Comparison of ENCODE assay signal across 8 mouse cellular contexts in the genomic region with DNA sequence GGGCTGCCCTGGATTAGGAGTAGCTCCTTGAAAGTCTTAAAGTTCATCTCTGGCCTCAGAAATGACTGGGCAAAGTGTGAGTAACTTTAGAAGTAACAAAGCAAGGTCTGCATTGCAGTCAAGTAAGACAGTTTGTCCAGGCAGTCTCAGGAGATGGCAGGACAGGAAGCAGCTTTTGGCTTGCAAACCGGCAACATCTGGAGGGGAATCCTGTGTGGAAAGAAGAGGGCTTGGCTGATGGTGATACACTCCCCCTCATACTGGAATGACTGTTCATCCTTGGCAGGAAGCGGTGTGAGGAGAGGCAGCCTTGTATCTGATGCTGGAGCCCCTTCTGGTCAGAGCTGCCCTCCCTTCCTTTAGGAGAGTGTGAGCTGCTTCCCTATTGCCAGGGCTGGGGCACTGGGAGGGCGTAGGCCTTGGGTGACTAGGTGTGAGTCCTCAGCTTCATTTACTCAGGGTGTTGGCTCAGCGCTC. TPM values are rescaled to one million over a fixed set of nuclear protein-coding genes. Genes with fewer than 3 reads are reported as not detected.
A peak's percentile ranks its signal among the peaks of the same experiment; 100 is the strongest.
DNase-seq lines count a peak whose midpoint lies in the region; ATAC-seq and TF ChIP-seq lines count a peak whose summit lies in the region.

No protein-coding gene starts in this region.

- peaks cover under 1% of the 10 kb centered on the region; the same call in 1 of the 2 replicates for H3K36me3 ChIP-seq in hindbrain, postnatal 0 days (ENCODE audit: insufficient read depth, low read length)
- H3K36me3 ChIP-seq in hindbrain, embryonic 11.5 days (ENCODE audit: control insufficient read depth, insufficient read depth, low read length): no peaks in the 10 kb centered on the region
- H3K36me3 ChIP-seq in liver, embryonic 16.5 days (ENCODE audit: control insufficient read depth, insufficient read depth): no peaks in the 10 kb centered on the region

- no peak for TF ChIP-seq CTCF in hindbrain, postnatal 0 days (IDR thresholded peaks at IDR 0.05; ENCODE audit: low read depth)

- H3K4me3 ChIP-seq in hindbrain, postnatal 0 days (ENCODE audit: low read length): no peak overlapping the region
- H3K4me3 ChIP-seq in hindbrain, embryonic 11.5 days (ENCODE audit: low read depth, low read length): no peak overlapping the region
- H3K4me3 ChIP-seq in brown adipose tissue, adult 24 weeks (ENCODE audit: insufficient read depth, low read depth, low read length): no peak overlapping the region
- no peak overlapping the region for H3K4me3 ChIP-seq in liver, embryonic 16.5 days (ENCODE audit: low read depth, low read length)

- ATAC-seq in hindbrain, postnatal 0 days: no peak
- no peak for ATAC-seq in hindbrain, embryonic 11.5 days (ENCODE audit: low FRiP score)
- no peak for ATAC-seq in liver, embryonic 16.5 days (ENCODE audit: low read depth)
- no peak for ATAC-seq in activated CD4-positive, CD25-positive, alpha-beta regulatory T cell, adult 4 months

- H3K4me1 ChIP-seq in hindbrain, postnatal 0 days (ENCODE audit: insufficient read depth, low read length): peaks cover 19% of the 10 kb centered on the region
- H3K4me1 ChIP-seq in hindbrain, embryonic 11.5 days (replicated peaks; ENCODE audit: control insufficient read depth, insufficient read depth, low read length): peaks cover 5% of the 10 kb centered on the region; the same call in 1 of the 2 replicates
- H3K4me1 ChIP-seq in brown adipose tissue, adult 24 weeks (ENCODE audit: control insufficient read depth, insufficient read depth, insufficient read length, low read length): peaks cover 20% of the 10 kb centered on the region
- peaks cover 18% of the 10 kb centered on the region for H3K4me1 ChIP-seq in liver, embryonic 16.5 days (ENCODE audit: control insufficient read depth, low read depth, low read length)

- no peaks in the 10 kb centered on the region for H3K9me3 ChIP-seq in hindbrain, postnatal 0 days (ENCODE audit: low read length)
- no peaks in the 10 kb centered on the region for H3K9me3 ChIP-seq in hindbrain, embryonic 11.5 days (ENCODE audit: control insufficient read depth, low read length)
- no peaks in the 10 kb centered on the region for H3K9me3 ChIP-seq in liver, embryonic 16.5 days (replicated peaks; ENCODE audit: control insufficient read depth, low read length)

- no peak for DNase-seq in hindbrain, postnatal 0 days (ENCODE audit: low spot score)
- DNase-seq in hindbrain, embryonic 11.5 days (ENCODE audit: low spot score): no peak
- DNase-seq in heart, postnatal 4 days: peak; percentile 74
- no peak for DNase-seq in T-cell, adult 2 months (ENCODE audit: low spot score)
- DNase-seq in layer of hippocampus, postnatal 25 days (ENCODE audit: extremely low spot score in 1 of 2, low spot score in 1 of 2): no peak

- H3K4me2 ChIP-seq in hindbrain, postnatal 0 days (ENCODE audit: low read depth, low read length): peak overlapping the region; percentile 93; the same call in 1 of the 2 replicates
- H3K4me2 ChIP-seq in hindbrain, embryonic 11.5 days (replicated peaks; ENCODE audit: low read depth, low read length): no peak overlapping the region
- H3K4me2 ChIP-seq in liver, embryonic 16.5 days (ENCODE audit: low read depth, low read length): peak overlapping the region; percentile 3; the same call in 1 of the 2 replicates

- no peak overlapping the region for H3K9ac ChIP-seq in hindbrain, postnatal 0 days (replicated peaks; ENCODE audit: low read length)
- H3K9ac ChIP-seq in hindbrain, embryonic 11.5 days (ENCODE audit: low read depth, low read length): no peak overlapping the region
- H3K9ac ChIP-seq in liver, embryonic 16.5 days (ENCODE audit: low read depth, low read length): no peak overlapping the region

- no peaks in the 10 kb centered on the region for H3K27me3 ChIP-seq in hindbrain, postnatal 0 days (ENCODE audit: insufficient read depth, low read length)
- H3K27me3 ChIP-seq in hindbrain, embryonic 11.5 days (ENCODE audit: control insufficient read depth, insufficient read depth, low read length): no peaks in the 10 kb centered on the region
- H3K27me3 ChIP-seq in liver, embryonic 16.5 days (ENCODE audit: control insufficient read depth, insufficient read depth, low read depth, low read length): no peaks in the 10 kb centered on the region

- 75% methylated on average over 4 of the region's 4 CpGs for WGBS in hindbrain, postnatal 0 days
- 76% methylated on average over 4 of the region's 4 CpGs for WGBS in hindbrain, embryonic 11.5 days
- WGBS in liver, embryonic 16.5 days (ENCODE audit: insufficient replicate concordance): 41% methylated on average over 4 of the region's 4 CpGs

- H3K27ac ChIP-seq in hindbrain, postnatal 0 days: no peak overlapping the region
- H3K27ac ChIP-seq in hindbrain, embryonic 11.5 days (ENCODE audit: low read depth, low read length): no peak overlapping the region
- 0 out of 2 replicates have a peak overlapping the region, but pooled peaks have one; percentile 7 for H3K27ac ChIP-seq in brown adipose tissue, adult 24 weeks (replicated peaks; ENCODE audit: low read depth, low read length)
- H3K27ac ChIP-seq in liver, embryonic 16.5 days (ENCODE audit: low read length): no peak overlapping the region

RNA-seq across cellular contexts. Expression of gene Scamp2, which starts 2.2 kb away (rescaled TPM):
- total RNA-seq in hindbrain, postnatal 0 days (2014; rRNA removed): 50.5 and 53.1 TPM in 2 replicates
- 47.4 and 49.3 TPM in 2 replicates for polyA plus RNA-seq in hindbrain, postnatal 0 days (2015; fragmentation: Nextera tagmentation; extraction: Ambion mirVana)
- 57.6 and 57.8 TPM in 2 replicates for polyA plus RNA-seq in hindbrain, embryonic 11.5 days (2014; fragmentation: Nextera tagmentation; extraction: Ambion mirVana)
- 17.1 and 17.8 TPM in 2 replicates for polyA plus RNA-seq in brown adipose tissue, adult 24 weeks (2012; ENCODE audit: insufficient read depth, insufficient read length, missing spikeins)
- total RNA-seq in heart, postnatal 4 days (2021): 10 to 100 TPM; 34.5 to 37.0 TPM
- polyA plus RNA-seq in liver, embryonic 16.5 days (2015; fragmentation: Nextera tagmentation; extraction: Ambion mirVana): 23.6 and 26.2 TPM in 2 replicates
- 10 to 100 TPM; 26.2 TPM for total RNA-seq in layer of hippocampus, postnatal 25 days (2021)
- polyA plus RNA-seq in activated CD4-positive, CD25-positive, alpha-beta regulatory T cell, adult 4 months (2017; shearing (Covaris generic)): 10 to 100 TPM; 68.7 to 92.7 TPM

RNA-seq across cellular contexts. Expression of gene Mpi, which starts 10.4 kb away (rescaled TPM):
- 67.9 and 78.6 TPM in 2 replicates for total RNA-seq in hindbrain, postnatal 0 days (2014; rRNA removed)
- 61.5 and 64.6 TPM in 2 replicates for polyA plus RNA-seq in hindbrain, postnatal 0 days (2015; fragmentation: Nextera tagmentation; extraction: Ambion mirVana)
- polyA plus RNA-seq in hindbrain, embryonic 11.5 days (2014; fragmentation: Nextera tagmentation; extraction: Ambion mirVana): 50.0 and 52.7 TPM in 2 replicates
- 15.3 and 17.6 TPM in 2 replicates for polyA plus RNA-seq in brown adipose tissue, adult 24 weeks (2012; ENCODE audit: insufficient read depth, insufficient read length, missing spikeins)
- 100 to 1,000 TPM; 122 to 125 TPM for total RNA-seq in heart, postnatal 4 days (2021)
- polyA plus RNA-seq in liver, embryonic 16.5 days (2015; fragmentation: Nextera tagmentation; extraction: Ambion mirVana): 9.9 and 12.3 TPM in 2 replicates
- 10 to 100 TPM; 69.5 to 76.0 TPM for total RNA-seq in layer of hippocampus, postnatal 25 days (2021)
- 10 to 100 TPM in 1 of 2 experiments, 1 to 10 TPM in 1; 7.8 to 14.8 TPM for polyA plus RNA-seq in activated CD4-positive, CD25-positive, alpha-beta regulatory T cell, adult 4 months (2017; shearing (Covaris generic))

RNA-seq across cellular contexts. Expression of gene Fam219b, which starts 25.6 kb away (rescaled TPM):
- 14.6 and 21.5 TPM in 2 replicates for total RNA-seq in hindbrain, postnatal 0 days (2014; rRNA removed)
- 22.2 and 23.2 TPM in 2 replicates for polyA plus RNA-seq in hindbrain, postnatal 0 days (2015; fragmentation: Nextera tagmentation; extraction: Ambion mirVana)
- polyA plus RNA-seq in hindbrain, embryonic 11.5 days (2014; fragmentation: Nextera tagmentation; extraction: Ambion mirVana): 14.9 and 17.7 TPM in 2 replicates
- polyA plus RNA-seq in brown adipose tissue, adult 24 weeks (2012; ENCODE audit: insufficient read depth, insufficient read length, missing spikeins): 6.2 and 7.2 TPM in 2 replicates
- 1 to 10 TPM; 7.9 to 8.8 TPM for total RNA-seq in heart, postnatal 4 days (2021)
- polyA plus RNA-seq in liver, embryonic 16.5 days (2015; fragmentation: Nextera tagmentation; extraction: Ambion mirVana): 5.3 and 5.7 TPM in 2 replicates
- total RNA-seq in layer of hippocampus, postnatal 25 days (2021): 10 to 100 TPM; 21.5 to 22.5 TPM
- polyA plus RNA-seq in activated CD4-positive, CD25-positive, alpha-beta regulatory T cell, adult 4 months (2017; shearing (Covaris generic)): 10 to 100 TPM; 21.7 to 33.7 TPM

RNA-seq across cellular contexts. Expression of gene Ulk3, which starts 26.3 kb away (rescaled TPM):
- 21.1 and 27.3 TPM in 2 replicates for total RNA-seq in hindbrain, postnatal 0 days (2014; rRNA removed)
- polyA plus RNA-seq in hindbrain, postnatal 0 days (2015; fragmentation: Nextera tagmentation; extraction: Ambion mirVana): 18.5 and 21.0 TPM in 2 replicates
- polyA plus RNA-seq in hindbrain, embryonic 11.5 days (2014; fragmentation: Nextera tagmentation; extraction: Ambion mirVana): 5.2 and 8.6 TPM in 2 replicates
- polyA plus RNA-seq in brown adipose tissue, adult 24 weeks (2012; ENCODE audit: insufficient read depth, insufficient read length, missing spikeins): 3.6 and 5.1 TPM in 2 replicates
- total RNA-seq in heart, postnatal 4 days (2021): 10 to 100 TPM; 11.9 to 12.3 TPM
- polyA plus RNA-seq in liver, embryonic 16.5 days (2015; fragmentation: Nextera tagmentation; extraction: Ambion mirVana): 5.2 and 5.5 TPM in 2 replicates
- total RNA-seq in layer of hippocampus, postnatal 25 days (2021): 10 to 100 TPM; 18.4 to 31.8 TPM
- 10 to 100 TPM; 25.1 to 29.3 TPM for polyA plus RNA-seq in activated CD4-positive, CD25-positive, alpha-beta regulatory T cell, adult 4 months (2017; shearing (Covaris generic))

RNA-seq across cellular contexts. Expression of gene Cox5a, which starts 41.9 kb away (rescaled TPM):
- 212 and 237 TPM in 2 replicates for total RNA-seq in hindbrain, postnatal 0 days (2014; rRNA removed)
- polyA plus RNA-seq in hindbrain, postnatal 0 days (2015; fragmentation: Nextera tagmentation; extraction: Ambion mirVana): 1,238 and 1,244 TPM in 2 replicates
- polyA plus RNA-seq in hindbrain, embryonic 11.5 days (2014; fragmentation: Nextera tagmentation; extraction: Ambion mirVana): 702 and 724 TPM in 2 replicates
- polyA plus RNA-seq in brown adipose tissue, adult 24 weeks (2012; ENCODE audit: insufficient read depth, insufficient read length, missing spikeins): 2,595 and 2,603 TPM in 2 replicates
- total RNA-seq in heart, postnatal 4 days (2021): 1,000 to 10,000 TPM; 1,831 to 1,865 TPM
- 266 and 275 TPM in 2 replicates for polyA plus RNA-seq in liver, embryonic 16.5 days (2015; fragmentation: Nextera tagmentation; extraction: Ambion mirVana)
- total RNA-seq in layer of hippocampus, postnatal 25 days (2021): 100 to 1,000 TPM; 389 to 459 TPM
- 100 to 1,000 TPM; 315 to 368 TPM for polyA plus RNA-seq in activated CD4-positive, CD25-positive, alpha-beta regulatory T cell, adult 4 months (2017; shearing (Covaris generic))
